Mouse (Mus musculus) erythroblast, adult 5-6 weeks (primary cell): ENCODE measurements around the gene Ttll1. TPM values are rescaled to one million over a fixed set of nuclear protein-coding genes. Genes with fewer than 3 reads are reported as not detected.
"Not testable (repeated sequence)": the region's sequence is repeated elsewhere in the genome, so short reads cannot be mapped to it uniquely, and the experiment has no call there.

Source experiments
- ATAC-seq: replicated peaks from 2 replicates; pipeline ENCODE4 v1.8.0; 2016; ENCODE audit warnings: moderate number of reproducible peaks, mild to moderate bottlenecking, moderate TSS enrichment, inconsistent platforms; ENCODE audit not compliant: poor library complexity, low FRiP score, severe bottlenecking
- total RNA-seq, 2 experiments: library from RNA; stranded (forward) in 1 of 2; stranded (reverse) in 1 of 2; fragments of 150-400 nt in 1 of 2; fragments of 200-764, 138-1000 nt in 1 of 2; gene quantifications; 2 replicates each; pipeline versions ENCODE4 v1.2.3 to v1.2.4; 2015 to 2017; ENCODE audit warnings: low replicate concordance in 2 of 2

The Ttll1 gene
- total RNA-seq, 2 experiments from 2014 or later, result 8.3 to 8.5 TPM

GRCm38 (mm10) chr15:83464083-83464904 lies 46.4 kb downstream of the Ttll1 start, which contains the start of gene Pacsin2:
TSS of gene Pacsin2 (minus strand) at chr15:83464606.
- peak; percentile 95 for ATAC-seq

GRCm38 (mm10) chr15:83463369-83464082 lies 47.2 kb downstream of the Ttll1 start:
- ATAC-seq, result peak; percentile 53

GRCm38 (mm10) chr15:83462349-83462748 lies 48.3 kb downstream of the Ttll1 start:
- not testable (repeated sequence) for ATAC-seq

- ATAC-seq, result no peak
These were observed 49.8 kb downstream of the Ttll1 start for GRCm38 (mm10) chr15:83460891-83461290.

- no peak for ATAC-seq
These were observed 53.2 kb downstream of the Ttll1 start for GRCm38 (mm10) chr15:83457541-83457940.

GRCm38 (mm10) chr15:83455637-83456036 lies 55.1 kb downstream of the Ttll1 start:
- no peak for ATAC-seq

GRCm38 (mm10) chr15:83455034-83455433 lies 55.7 kb downstream of the Ttll1 start:
- no peak for ATAC-seq

- no peak for ATAC-seq
These were observed 56.3 kb downstream of the Ttll1 start for GRCm38 (mm10) chr15:83454419-83454818.

GRCm38 (mm10) chr15:83453879-83454278 lies 56.8 kb downstream of the Ttll1 start:
- no peak for ATAC-seq

- ATAC-seq, result no peak
These were observed 58.4 kb downstream of the Ttll1 start for GRCm38 (mm10) chr15:83452219-83452760.

- no peak for ATAC-seq
These were observed 59.0 kb downstream of the Ttll1 start for GRCm38 (mm10) chr15:83451621-83452210.

GRCm38 (mm10) chr15:83450007-83450406 lies 60.7 kb downstream of the Ttll1 start:
- no peak for ATAC-seq

- ATAC-seq, result peak; percentile 96
These were observed 62.0 kb downstream of the Ttll1 start for GRCm38 (mm10) chr15:83448646-83449045.

- ATAC-seq, result peak; percentile 38; the same call in 1 of the 2 replicates
These were observed 62.7 kb downstream of the Ttll1 start for GRCm38 (mm10) chr15:83447791-83448544.

- no peak for ATAC-seq
These were observed 64.8 kb downstream of the Ttll1 start for GRCm38 (mm10) chr15:83445908-83446307.

- no peak for ATAC-seq
These were observed 65.3 kb downstream of the Ttll1 start for GRCm38 (mm10) chr15:83445383-83445782.

GRCm38 (mm10) chr15:83444425-83444824 lies 66.3 kb downstream of the Ttll1 start:
- no peak for ATAC-seq

GRCm38 (mm10) chr15:83442495-83443037 lies 68.1 kb downstream of the Ttll1 start:
- ATAC-seq, result no peak

- ATAC-seq, result no peak
These were observed 70.0 kb downstream of the Ttll1 start for GRCm38 (mm10) chr15:83440726-83441125.
